Mouse (Mus musculus): Measurements from ENCODE around the gene Coa3. TPM values are rescaled to one million over a fixed set of nuclear protein-coding genes. Genes with fewer than 3 reads are reported as not detected.

Coa3 gene
- 13.9 TPM for polyA plus RNA-seq (2014; fragmentation: Illumina TruSeq; extraction: RNeasy Lipid Tissue Mini Kit (QIAGEN cat#74804); ENCODE audit: low read depth, low replicate concordance)

DNA sequence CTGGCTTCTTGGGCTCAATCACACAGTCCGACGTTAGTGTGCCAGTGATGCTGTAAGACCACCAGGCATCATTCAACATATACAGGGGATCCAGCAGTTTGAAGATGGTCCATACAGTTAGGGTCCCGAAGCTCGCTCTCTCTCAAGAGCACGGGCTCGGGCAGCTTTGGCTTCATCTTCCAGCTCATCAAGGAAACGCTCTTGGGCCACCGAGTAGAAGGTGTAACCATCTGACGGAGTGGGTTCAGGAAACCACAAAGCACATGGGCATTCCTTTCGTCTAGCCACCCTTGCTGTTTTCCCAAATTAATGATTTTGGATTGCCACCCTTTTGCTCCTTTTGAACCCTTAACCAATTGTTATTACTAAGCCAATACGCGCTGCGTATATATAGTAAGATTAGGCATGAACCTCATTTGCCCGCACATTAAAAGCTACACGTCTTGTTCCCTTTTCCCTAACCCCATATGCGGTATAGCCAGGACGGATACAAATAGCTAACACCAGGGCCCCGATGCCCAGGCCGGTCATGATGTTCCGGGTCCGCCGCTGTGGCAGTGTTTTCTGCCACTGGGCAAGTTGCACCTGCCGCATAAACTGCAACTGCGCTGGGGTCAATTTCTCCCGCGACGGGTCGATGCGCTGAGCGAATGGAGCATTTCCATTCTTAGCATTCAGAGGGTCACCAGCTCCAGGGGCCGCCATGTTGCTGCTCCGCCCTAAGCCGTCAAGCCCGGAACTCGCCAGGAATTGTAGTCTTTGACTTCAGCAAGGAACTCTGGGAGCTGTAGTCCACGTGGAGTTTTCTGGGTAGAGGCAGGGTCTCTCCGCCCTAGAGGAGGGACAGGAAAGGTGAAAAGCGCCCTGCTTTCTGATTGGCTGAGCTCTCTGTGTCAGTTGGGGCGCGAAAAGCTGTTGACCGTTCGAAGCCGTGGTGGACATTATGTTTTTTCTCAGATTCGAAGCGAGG lies at the start of gene Coa3, which contains the start of gene Cntd1:
Gene Coa3 (minus strand): TSS at position 892 of the 970 bp plus-strand sequence.
Gene Cntd1 (plus strand): TSS at position 790 of the 970 bp plus-strand sequence.

DNA sequence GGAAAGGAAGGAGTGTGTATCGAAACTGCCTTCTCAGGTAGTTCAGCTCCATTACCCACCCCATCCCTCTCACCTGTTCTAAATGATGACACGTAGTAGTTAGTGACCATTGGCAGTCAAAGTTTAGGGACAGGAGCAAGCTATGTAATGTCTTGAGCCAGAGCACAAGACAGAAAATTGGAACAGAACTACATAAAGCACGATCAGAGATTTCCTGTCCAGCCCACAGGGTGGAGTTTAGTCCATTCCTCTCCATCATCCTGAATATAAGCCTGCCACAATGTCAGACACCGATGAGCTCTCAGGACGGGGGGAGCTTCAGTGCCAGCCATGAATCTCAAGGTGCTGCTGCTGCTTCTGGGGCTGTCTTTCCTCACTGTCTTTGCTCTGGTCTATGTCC lies 45.8 kb upstream of the Coa3 start, which contains the start of gene Aoc2:
Gene Aoc2 (plus strand): TSS at position 301 of the 400 bp plus-strand sequence.

GRCm38 (mm10) chr11:101315665-101316500 lies 37.0 kb upstream of the Coa3 start, which contains the start of gene Psme3:
TSS of gene Psme3 (plus strand) at chr11:101316213.

GRCm38 (mm10) chr11:101302004-101302798 lies 23.3 kb upstream of the Coa3 start, which contains the start of gene Becn1:
TSS of gene Becn1 (minus strand) at chr11:101302286.

DNA sequence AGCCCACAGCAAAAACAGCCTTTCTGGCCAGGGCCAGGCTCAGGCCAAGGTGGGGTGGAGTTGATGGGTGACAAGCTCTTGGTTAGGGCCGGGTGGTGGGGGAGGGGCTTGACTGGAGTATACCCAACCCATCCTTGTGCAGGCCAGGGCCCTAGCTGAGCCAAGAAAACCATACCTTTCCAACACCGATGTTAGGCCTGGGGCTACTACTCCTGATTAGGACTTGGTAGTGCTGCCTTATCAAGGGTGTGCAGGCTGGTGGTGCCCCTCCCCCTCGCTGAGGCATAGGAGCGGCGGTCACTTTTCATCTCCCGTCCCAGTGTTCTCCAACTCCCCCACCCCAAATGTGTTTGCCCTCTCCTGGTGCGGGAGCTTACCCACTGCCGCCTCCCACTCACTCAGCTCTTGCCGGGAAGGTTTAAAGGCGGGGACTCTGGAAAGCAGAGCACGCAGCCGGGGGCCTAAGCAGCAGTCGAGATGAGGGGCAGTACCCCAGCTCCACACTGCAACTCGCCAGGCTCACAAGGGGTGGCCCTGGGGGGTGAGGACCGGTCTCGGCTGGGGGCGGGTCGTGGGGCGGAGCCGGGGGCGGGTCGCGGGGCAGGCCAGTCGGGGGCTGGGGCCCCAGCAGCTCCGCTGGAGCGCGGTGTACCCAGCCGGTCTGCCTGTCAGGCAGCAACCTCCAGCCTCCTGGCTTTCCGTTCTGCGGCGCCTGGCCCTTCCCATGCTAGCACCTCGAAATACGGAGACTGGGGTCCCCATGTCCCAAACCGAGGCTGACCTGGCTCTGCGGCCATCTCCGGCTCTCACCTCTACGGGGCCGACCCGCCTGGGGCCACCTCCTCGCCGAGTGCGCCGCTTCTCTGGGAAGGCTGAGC lies 18.7 kb downstream of the Coa3 start, which contains the start of gene Wnk4:
Gene Wnk4 (plus strand): TSS at position 620 of the 878 bp plus-strand sequence.

GRCm38 (mm10) chr11:101253613-101254389 lies 25.1 kb downstream of the Coa3 start, which contains the start of gene Vps25:
TSS of gene Vps25 (plus strand) at chr11:101253707.

GRCm38 (mm10) chr11:101245855-101246701 lies 32.8 kb downstream of the Coa3 start, which contains the start of gene Ramp2:
TSS of gene Ramp2 (plus strand) at chr11:101246028.

Other genes with a start within 250 kb of the Coa3 start
- 0.32 TPM for gene Naglu, start 209.1 kb downstream of the Coa3 start, polyA plus RNA-seq (2014; fragmentation: Illumina TruSeq; extraction: RNeasy Lipid Tissue Mini Kit (QIAGEN cat#74804); ENCODE audit: low read depth, low replicate concordance)
- gene Hsd17b1, start 200.7 kb downstream of the Coa3 start, polyA plus RNA-seq (2014; fragmentation: Illumina TruSeq; extraction: RNeasy Lipid Tissue Mini Kit (QIAGEN cat#74804); ENCODE audit: low read depth, low replicate concordance): not detected
- 7.6 TPM for gene Coasy, start 196.5 kb downstream of the Coa3 start, polyA plus RNA-seq (2014; fragmentation: Illumina TruSeq; extraction: RNeasy Lipid Tissue Mini Kit (QIAGEN cat#74804); ENCODE audit: low read depth, low replicate concordance)
- 48.5 TPM for gene Mlx, start 191.8 kb downstream of the Coa3 start, polyA plus RNA-seq (2014; fragmentation: Illumina TruSeq; extraction: RNeasy Lipid Tissue Mini Kit (QIAGEN cat#74804); ENCODE audit: low read depth, low replicate concordance)
- 3.7 TPM for gene Psmc3ip, start 183.7 kb downstream of the Coa3 start, polyA plus RNA-seq (2014; fragmentation: Illumina TruSeq; extraction: RNeasy Lipid Tissue Mini Kit (QIAGEN cat#74804); ENCODE audit: low read depth, low replicate concordance)
- 37.4 TPM for gene Retreg3, start 159.2 kb downstream of the Coa3 start, polyA plus RNA-seq (2014; fragmentation: Illumina TruSeq; extraction: RNeasy Lipid Tissue Mini Kit (QIAGEN cat#74804); ENCODE audit: low read depth, low replicate concordance)
- 0.36 TPM for gene Tubg1, start 159.2 kb downstream of the Coa3 start, polyA plus RNA-seq (2014; fragmentation: Illumina TruSeq; extraction: RNeasy Lipid Tissue Mini Kit (QIAGEN cat#74804); ENCODE audit: low read depth, low replicate concordance)
- not detected for gene Tubg2, start 123.2 kb downstream of the Coa3 start, polyA plus RNA-seq (2014; fragmentation: Illumina TruSeq; extraction: RNeasy Lipid Tissue Mini Kit (QIAGEN cat#74804); ENCODE audit: low read depth, low replicate concordance)
- not detected for gene Cntnap1, start 108.6 kb downstream of the Coa3 start, polyA plus RNA-seq (2014; fragmentation: Illumina TruSeq; extraction: RNeasy Lipid Tissue Mini Kit (QIAGEN cat#74804); ENCODE audit: low read depth, low replicate concordance)
- not detected for gene Plekhh3, start 107.8 kb downstream of the Coa3 start, polyA plus RNA-seq (2014; fragmentation: Illumina TruSeq; extraction: RNeasy Lipid Tissue Mini Kit (QIAGEN cat#74804); ENCODE audit: low read depth, low replicate concordance)
- not detected for gene Ccr10, start 103.7 kb downstream of the Coa3 start, polyA plus RNA-seq (2014; fragmentation: Illumina TruSeq; extraction: RNeasy Lipid Tissue Mini Kit (QIAGEN cat#74804); ENCODE audit: low read depth, low replicate concordance)
- gene Ezh1, start 52.7 kb downstream of the Coa3 start, polyA plus RNA-seq (2014; fragmentation: Illumina TruSeq; extraction: RNeasy Lipid Tissue Mini Kit (QIAGEN cat#74804); ENCODE audit: low read depth, low replicate concordance): 30.4 TPM
- 6.7 TPM for gene Ramp2, start 33.1 kb downstream of the Coa3 start, polyA plus RNA-seq (2014; fragmentation: Illumina TruSeq; extraction: RNeasy Lipid Tissue Mini Kit (QIAGEN cat#74804); ENCODE audit: low read depth, low replicate concordance)
- 115 TPM for gene Vps25, start 25.4 kb downstream of the Coa3 start, polyA plus RNA-seq (2014; fragmentation: Illumina TruSeq; extraction: RNeasy Lipid Tissue Mini Kit (QIAGEN cat#74804); ENCODE audit: low read depth, low replicate concordance)
- 2.6 TPM for gene Wnk4, start 18.5 kb downstream of the Coa3 start, polyA plus RNA-seq (2014; fragmentation: Illumina TruSeq; extraction: RNeasy Lipid Tissue Mini Kit (QIAGEN cat#74804); ENCODE audit: low read depth, low replicate concordance)
- gene Cntd1, start 102 bp downstream of the Coa3 start, polyA plus RNA-seq (2014; fragmentation: Illumina TruSeq; extraction: RNeasy Lipid Tissue Mini Kit (QIAGEN cat#74804); ENCODE audit: low read depth, low replicate concordance): 4.6 TPM
- 96.1 TPM for gene Becn1, start 23.2 kb upstream of the Coa3 start, polyA plus RNA-seq (2014; fragmentation: Illumina TruSeq; extraction: RNeasy Lipid Tissue Mini Kit (QIAGEN cat#74804); ENCODE audit: low read depth, low replicate concordance)
- gene Psme3, start 37.1 kb upstream of the Coa3 start, polyA plus RNA-seq (2014; fragmentation: Illumina TruSeq; extraction: RNeasy Lipid Tissue Mini Kit (QIAGEN cat#74804); ENCODE audit: low read depth, low replicate concordance): 180 TPM
- 0.28 TPM for gene Aoc2, start 45.9 kb upstream of the Coa3 start, polyA plus RNA-seq (2014; fragmentation: Illumina TruSeq; extraction: RNeasy Lipid Tissue Mini Kit (QIAGEN cat#74804); ENCODE audit: low read depth, low replicate concordance)
- 2.3 TPM for gene Aoc3, start 51.5 kb upstream of the Coa3 start, polyA plus RNA-seq (2014; fragmentation: Illumina TruSeq; extraction: RNeasy Lipid Tissue Mini Kit (QIAGEN cat#74804); ENCODE audit: low read depth, low replicate concordance)
- gene G6pc, start 88.4 kb upstream of the Coa3 start, polyA plus RNA-seq (2014; fragmentation: Illumina TruSeq; extraction: RNeasy Lipid Tissue Mini Kit (QIAGEN cat#74804); ENCODE audit: low read depth, low replicate concordance): 542 TPM
- 10.7 TPM for gene Aarsd1, start 138.5 kb upstream of the Coa3 start, polyA plus RNA-seq (2014; fragmentation: Illumina TruSeq; extraction: RNeasy Lipid Tissue Mini Kit (QIAGEN cat#74804); ENCODE audit: low read depth, low replicate concordance)
- gene Gm27029, start 145.7 kb upstream of the Coa3 start, polyA plus RNA-seq (2014; fragmentation: Illumina TruSeq; extraction: RNeasy Lipid Tissue Mini Kit (QIAGEN cat#74804); ENCODE audit: low read depth, low replicate concordance): 0.81 TPM
- 3.9 TPM for gene Rundc1, start 146.0 kb upstream of the Coa3 start, polyA plus RNA-seq (2014; fragmentation: Illumina TruSeq; extraction: RNeasy Lipid Tissue Mini Kit (QIAGEN cat#74804); ENCODE audit: low read depth, low replicate concordance)
- 2.0 TPM for gene Ptges3l, start 146.2 kb upstream of the Coa3 start, polyA plus RNA-seq (2014; fragmentation: Illumina TruSeq; extraction: RNeasy Lipid Tissue Mini Kit (QIAGEN cat#74804); ENCODE audit: low read depth, low replicate concordance)
- 36.8 TPM for gene Rpl27, start 163.2 kb upstream of the Coa3 start, polyA plus RNA-seq (2014; fragmentation: Illumina TruSeq; extraction: RNeasy Lipid Tissue Mini Kit (QIAGEN cat#74804); ENCODE audit: low read depth, low replicate concordance)
- gene Ifi35, start 169.3 kb upstream of the Coa3 start, polyA plus RNA-seq (2014; fragmentation: Illumina TruSeq; extraction: RNeasy Lipid Tissue Mini Kit (QIAGEN cat#74804); ENCODE audit: low read depth, low replicate concordance): 0.93 TPM
- gene Rnd2, start 185.9 kb upstream of the Coa3 start, polyA plus RNA-seq (2014; fragmentation: Illumina TruSeq; extraction: RNeasy Lipid Tissue Mini Kit (QIAGEN cat#74804); ENCODE audit: low read depth, low replicate concordance): 4.5 TPM
- gene Vat1, start 187.1 kb upstream of the Coa3 start, polyA plus RNA-seq (2014; fragmentation: Illumina TruSeq; extraction: RNeasy Lipid Tissue Mini Kit (QIAGEN cat#74804); ENCODE audit: low read depth, low replicate concordance): 1.5 TPM